Mouse (Mus musculus) thymus, adult 18-20 months (tissue): ENCODE results near the gene Ficd.

Source experiments
- DNase-seq, 2 experiments: peaks; one replicate each; pipeline ENCODE4 v3.0.0; 2022; ENCODE audit warnings: mixed read lengths in 2 of 2

The Ficd gene

GRCm38 (mm10) chr5:113731174-113731573, 4.4 kb upstream of the Ficd start:
- DNase-seq = no peak

DNA sequence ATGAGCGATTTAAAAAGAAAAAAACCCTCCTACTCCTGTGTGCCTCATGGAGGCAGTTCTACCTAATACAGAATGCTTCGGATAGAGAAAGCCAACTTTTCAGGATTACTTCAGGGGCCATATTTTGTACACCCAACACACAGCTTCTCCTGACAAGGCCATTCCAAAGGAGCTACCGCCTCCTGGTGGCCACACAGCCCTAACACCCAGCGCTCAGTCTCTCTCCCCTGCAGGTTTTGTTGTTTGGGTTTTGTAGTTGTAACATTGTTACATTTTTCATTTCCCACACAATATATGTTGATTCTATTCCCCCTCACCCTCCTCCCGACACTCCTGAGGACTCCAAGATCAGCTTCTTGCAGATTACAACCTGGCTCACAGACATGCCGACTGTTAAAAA, 3.4 kb upstream of the Ficd start:
- no peak for DNase-seq

DNA sequence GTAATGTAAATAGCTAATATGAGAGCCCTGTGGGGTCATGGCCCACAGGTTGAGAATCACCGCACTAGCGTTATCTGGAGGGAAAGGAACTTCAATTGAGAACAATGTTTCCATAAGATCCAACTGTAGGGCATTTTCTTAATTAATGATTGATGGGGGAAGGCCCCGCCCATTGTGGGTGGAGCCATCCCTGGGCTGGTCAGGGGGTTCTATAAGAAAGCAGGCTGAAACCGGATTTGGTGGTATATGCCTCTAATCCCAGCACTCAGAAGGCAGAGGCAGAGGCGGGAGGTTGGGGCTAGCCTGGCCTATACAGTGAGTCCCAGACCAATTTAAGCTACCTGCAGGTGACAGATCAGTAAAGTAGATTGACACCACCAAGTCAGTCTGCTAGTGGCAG, 1.2 kb upstream of the Ficd start:
- DNase-seq = no peak

DNA sequence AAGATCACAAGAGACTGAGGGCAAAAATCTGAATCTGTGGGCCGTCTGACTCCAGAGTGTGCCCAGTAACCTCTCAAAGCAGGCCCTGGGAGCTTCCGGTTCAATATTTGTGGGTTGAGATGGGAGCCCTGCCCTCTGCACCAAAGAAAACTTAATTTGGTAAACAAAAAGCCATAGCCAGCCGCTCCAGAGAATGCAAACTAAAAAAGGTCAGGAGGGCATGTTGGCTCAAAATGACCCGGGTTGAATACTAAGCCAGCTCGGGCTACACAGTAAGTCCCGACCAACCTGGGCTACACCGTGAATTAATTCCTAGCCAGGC, 619 bp upstream of the Ficd start:
- DNase-seq = no peak

GRCm38 (mm10) chr5:113736113-113736502, 505 bp downstream of the Ficd start:
- no peak for DNase-seq

DNA sequence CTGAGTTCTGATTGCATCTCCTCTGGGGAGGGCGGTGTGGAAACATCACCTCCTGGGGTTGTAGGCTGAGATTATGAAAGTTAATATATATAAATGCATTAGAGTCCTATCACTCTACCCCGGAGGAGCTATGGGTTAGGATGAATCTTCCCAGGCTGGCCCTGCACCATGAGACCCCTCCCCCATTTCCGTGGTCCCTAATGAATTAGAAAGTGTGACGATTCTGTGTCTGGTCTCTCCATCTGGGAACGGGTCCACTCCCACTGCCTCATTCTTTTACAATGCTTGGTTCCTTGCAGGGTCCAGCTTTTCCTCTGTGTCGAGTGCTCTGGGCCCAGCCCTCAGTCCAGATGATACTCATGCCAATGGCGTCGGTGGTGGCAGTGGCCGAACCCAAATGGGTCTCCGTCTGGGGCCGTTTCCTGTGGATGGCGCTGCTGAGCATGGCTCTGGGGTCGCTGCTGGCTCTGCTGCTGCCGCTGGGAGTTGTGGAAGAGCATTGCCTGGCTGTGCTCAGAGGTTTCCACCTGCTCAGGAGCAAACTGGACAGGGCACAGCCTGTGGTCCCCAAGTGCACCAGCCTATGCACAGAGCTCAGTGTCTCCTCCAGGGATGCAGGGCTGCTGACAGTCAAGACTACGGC, 1.0 kb downstream of the Ficd start:
- DNase-seq = no peak

DNA sequence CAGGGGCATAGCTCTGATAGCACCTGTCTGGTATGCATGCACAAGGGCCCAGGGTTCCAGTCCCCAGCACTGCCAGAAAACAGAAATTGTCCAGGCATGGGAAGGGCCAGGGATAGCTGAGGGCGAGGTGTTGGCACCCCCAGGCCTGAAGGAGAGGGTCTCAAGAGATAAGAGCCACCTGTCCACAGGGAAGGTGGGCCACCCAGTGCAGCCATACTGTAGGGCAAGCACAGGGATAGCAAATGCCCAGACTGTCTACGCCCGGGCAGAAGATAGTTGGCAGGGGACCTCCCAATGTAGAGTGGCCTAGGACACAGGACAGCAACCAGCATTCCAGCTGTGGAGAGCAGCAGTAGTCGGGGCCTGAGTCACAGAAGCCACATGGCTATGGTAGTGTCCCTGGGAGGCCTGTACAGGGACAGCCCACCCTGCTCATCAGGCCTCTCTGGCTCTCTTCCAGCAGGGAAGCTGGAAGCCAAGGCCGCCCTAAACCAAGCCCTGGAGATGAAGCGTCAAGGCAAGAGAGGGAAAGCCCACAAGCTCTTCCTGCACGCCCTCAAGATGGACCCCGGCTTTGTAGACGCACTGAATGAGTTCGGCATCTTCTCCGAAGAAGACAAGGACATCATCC, 2.1 kb downstream of the Ficd start:
- no peak for DNase-seq

- DNase-seq = no peak
Observed at GRCm38 (mm10) chr5:113747629-113748028, 12.0 kb downstream of the Ficd start.

- DNase-seq = no peak
Observed at GRCm38 (mm10) chr5:113748556-113749331, 13.1 kb downstream of the Ficd start.

DNA sequence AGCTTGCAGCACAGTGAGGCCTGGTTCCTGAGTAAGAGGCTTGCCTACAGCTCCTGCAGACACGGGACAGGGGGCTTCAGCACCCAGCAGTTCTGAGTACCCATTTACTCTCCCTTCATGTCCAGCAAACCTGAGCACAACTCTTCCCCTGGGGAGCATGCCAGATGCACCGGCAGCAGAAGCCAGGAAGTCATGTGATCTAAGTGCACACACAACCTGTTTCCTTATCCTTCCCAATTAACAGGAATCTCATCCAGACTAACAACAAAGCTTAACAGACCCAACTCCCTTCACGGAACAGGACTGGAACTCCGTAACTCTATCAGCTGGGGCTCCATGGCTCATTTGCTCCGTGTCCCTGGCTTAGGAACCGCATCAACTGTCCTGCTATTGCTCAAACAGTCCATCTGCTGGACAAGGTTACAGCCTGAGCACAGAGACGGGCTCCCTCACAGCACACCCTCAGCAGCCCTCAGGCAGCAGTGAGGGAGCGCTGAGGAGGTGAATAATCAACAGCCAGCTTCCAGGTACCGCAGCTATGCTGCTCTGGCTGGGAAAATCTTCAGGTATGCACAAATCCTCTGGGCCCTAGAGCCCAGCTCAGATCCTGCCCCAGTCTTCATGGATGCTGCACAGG, 16.0 kb downstream of the Ficd start:
- no peak for DNase-seq

DNA sequence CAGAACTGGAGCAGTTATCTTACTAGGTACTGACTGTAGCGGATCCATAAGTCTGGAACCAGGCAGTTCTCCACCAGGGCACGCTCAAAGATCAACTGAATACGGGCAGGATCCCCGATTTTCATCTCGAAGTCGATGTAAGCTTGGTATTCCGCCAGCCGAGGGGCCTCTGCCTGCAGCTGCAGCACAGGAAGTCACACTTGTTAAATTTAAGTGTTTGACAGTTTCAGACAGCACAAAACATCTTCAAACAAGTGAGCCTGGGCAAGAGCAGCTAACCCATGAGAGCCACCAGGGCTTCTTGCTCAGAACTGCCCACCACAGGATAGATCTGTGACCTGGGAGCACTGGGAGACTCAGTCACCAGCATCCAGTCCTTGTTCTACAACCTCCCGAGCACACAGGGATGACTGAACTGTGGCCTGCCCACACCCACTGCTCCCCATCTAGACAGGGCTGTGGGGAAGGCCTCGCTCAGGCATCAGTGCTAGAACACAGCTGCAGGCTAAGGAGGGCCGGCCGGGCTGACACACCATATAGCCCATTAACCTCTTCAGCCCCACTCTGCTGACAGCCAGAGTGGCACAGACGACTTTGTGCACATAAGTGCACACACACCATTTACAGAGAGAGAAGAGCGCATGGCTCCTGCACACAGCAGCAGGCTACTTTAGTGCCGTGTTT, 19.9 kb downstream of the Ficd start:
- DNase-seq = no peak

DNA sequence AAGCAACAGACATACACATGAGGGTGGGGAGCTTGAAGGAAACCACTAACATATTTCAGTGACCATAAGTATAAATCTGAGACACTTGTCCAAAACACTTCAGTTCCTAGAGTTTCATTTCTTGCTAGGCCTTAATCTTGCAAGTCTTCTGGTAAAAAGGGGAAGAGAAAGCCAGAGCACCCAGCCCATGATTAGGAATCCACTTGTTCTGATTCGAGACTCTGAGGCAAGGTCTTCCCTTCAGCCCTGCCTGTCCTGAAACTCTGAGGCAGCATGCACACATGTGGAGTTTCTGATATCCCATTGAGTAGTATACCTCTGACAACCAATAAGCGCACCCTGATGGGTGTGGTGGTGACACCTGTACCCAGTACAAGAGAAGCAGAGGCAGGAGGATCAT, 26.0 kb downstream of the Ficd start:
- DNase-seq = no peak

DNA sequence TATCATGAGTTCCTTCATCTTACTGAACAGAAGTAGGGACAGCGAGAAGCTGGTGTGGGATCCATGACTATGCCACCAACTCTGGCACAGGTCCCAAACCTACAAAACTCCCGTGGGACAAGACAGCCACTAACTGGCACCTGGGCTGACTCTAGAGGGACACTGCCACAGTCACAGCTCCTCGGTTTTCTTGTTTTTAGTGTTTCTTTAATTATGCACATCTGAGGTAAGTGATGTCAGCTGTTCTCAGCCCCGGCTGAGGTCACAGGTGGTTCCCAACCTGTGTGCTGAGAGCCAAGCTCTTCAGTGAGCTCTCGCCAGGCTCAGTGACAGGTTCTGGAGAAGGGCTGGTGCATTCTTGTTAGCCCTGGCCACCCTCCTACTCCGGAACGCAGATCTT, 28.8 kb downstream of the Ficd start:
- no peak for DNase-seq

DNA sequence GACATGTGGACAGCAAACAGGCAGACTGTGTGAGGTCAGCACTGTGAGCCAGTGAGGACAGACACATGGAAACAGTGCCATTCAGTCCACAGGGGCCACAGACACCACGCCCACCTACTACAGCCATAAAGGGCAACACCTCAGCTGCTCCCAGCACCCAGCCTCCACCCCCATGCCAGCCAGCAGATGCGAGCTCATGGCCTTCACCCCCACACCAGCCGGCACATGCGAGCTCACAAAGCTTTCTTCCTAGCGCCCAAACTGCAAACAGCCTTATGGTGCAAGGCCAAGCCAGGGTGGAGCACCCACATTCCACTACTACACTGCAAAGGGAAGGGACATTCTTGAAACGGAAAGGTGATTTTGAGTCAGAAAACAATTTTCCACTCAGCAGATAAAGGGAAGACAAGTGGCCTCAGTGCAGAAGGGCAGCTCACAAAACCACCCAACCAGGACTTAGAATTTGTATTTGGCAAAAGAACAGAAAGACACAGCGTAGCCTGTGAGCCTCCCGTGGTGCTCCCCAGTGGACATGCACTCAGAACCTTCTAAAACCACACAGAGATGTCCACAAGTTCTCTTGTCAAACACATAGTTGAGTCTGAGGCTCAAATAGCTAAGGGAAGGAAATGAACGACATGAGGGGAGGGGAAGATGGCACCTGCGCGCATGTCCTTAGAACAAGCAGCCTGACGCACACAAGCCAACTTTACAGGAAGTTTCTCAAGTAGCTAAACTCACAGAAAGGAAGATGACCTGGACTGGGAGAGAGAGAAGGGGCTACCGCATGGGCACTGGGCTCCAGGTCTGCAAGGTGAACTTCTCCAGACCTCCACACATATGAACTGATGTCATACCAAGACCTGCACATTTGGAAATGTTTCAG, 30.3 kb downstream of the Ficd start:
- no peak for DNase-seq

DNA sequence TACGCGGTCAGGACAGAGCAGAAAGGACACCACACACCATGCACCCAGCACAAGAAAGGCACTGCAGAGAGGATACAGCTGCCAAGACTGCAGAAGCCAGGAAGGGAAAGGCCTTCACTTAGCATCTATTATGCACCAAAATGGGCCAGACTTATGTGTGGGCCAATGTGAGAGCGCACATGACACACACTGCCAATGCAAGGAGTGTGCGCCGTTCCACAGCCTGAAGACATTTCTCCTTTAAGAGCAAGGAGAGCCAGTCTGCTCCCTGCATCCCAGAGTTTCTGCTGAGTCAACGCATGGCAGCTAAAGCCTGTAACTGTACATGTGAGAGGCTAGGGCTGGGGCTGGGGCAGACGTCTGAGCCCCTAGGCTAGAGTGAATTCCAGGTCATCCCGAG, 33.2 kb downstream of the Ficd start:
- no peak for DNase-seq

DNA sequence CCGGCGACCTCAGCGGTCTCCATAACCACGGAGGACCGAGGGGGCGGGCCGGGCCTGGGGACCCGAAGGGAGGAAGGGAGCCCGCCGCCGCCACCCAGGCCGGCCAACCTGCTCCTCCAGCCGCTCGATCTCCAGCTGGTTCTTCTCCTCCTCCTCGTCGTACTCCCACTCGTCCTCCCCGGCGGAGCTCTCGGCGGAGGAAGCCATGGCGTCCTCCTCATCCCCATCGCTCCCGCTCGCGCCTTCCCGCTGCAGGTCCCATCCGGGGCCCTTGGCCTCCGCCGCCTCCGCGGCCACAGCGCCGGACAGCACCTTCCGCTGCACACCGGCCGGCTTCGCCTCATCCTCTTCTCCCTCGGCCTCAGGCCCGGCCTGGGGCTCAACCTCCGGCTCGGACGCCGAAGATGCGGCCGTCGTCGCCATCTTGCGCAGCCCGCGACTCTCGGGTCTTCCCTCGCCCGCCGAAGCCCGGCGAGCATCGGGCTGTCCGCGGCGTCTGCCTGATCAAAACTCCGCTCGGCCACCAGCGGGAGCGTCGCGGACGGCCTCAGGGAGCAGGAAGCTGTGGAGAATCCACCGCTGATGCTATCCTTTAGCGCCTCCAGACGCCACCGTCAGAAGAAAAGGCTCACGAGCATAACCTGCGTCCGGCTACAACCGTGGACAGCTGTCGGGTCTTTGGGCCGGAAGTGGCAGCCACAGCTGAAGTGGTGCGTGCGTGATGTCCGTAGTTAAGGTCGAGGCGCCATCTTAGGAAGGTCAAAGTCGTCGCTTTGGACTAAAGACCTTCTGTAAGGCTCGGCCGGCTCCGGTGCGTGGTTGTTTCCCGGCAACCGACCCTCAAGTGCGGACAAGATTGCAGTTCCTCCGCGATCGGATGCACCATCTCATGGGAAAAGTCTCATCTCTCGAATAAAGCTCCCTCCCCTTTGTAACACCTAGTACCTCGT, 35.9 kb downstream of the Ficd start:
- peak; percentile 69 to 79 for DNase-seq

GRCm38 (mm10) chr5:113772450-113772895, 36.9 kb downstream of the Ficd start, which contains the start of the genes Sart3 and Iscu:
Sart3 (minus strand) TSS chr5:113772510.
Iscu (plus strand) TSS chr5:113772748.
- DNase-seq = peak; percentile 89

DNA sequence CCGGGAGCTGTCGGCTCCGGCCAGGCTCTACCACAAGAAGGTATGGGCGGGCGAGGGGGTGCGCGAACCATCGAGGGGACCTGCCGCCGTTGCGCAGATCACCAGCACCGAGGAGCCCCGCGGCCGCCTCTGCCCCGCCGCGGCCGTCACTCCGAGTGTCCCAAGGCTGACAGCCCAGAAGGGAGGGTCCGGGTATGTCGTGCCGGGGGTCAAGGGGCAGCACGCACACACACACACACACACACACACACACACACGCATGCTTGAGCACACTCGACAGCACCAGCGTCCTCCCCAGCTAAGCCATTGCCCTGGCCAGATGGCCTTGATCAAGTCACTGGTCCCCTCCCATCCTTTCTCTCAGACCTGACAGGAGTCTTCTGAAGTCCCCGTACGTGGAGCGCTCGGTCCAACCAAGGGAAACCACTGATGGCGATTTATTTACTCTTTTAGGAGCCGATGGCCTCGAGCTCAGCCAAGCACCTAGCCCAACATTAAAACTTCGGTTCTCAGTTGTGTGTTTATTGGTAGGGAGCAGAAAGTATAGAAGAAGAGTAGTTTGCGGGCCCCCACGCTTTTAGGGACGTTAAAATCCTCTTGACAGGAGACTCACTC, 37.4 kb downstream of the Ficd start:
- no peak for DNase-seq

DNA sequence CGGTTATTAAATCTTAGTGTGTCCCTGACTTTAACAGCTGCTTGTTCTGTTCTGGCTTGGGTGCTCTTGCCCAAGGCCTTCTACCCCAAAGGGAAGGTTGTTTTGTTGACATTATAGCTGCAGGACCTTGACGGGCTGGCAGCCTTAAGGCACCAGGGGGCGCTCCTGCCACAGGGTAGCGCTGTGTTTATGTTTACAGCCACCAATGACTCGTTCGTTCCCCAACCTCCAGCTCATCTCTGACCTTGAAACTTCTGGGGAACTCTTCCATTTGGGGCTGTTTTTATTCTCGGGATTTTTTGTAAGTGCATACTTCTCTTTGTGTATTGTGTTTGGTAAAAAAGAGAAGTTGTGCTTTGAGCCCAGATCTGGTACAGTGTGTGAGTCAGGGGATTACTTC, 38.1 kb downstream of the Ficd start:
- DNase-seq = peak; percentile 73 to 78

DNA sequence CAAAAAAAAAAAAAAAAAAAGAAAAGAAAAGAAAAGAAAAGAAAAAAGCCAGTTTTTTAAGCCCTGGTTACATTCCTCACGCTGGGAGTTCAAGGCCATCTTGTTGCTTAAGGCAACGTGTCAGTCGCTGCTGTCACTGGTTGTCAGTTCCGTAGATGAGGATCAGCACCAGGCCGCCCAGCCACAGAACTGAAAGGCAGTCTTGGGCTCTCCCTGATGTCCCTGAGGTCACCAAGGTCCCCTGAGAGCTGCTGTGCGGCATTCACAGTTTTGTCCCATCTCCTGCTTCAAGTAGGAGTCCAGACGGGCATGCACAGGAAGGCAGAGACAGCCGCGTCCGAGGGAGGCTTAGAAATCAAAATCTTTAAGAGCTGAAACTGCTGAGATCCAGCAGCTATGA, 40.0 kb downstream of the Ficd start:
- DNase-seq = no peak
